ENCODE assay signal across 20 mouse cellular contexts in the genomic region with DNA sequence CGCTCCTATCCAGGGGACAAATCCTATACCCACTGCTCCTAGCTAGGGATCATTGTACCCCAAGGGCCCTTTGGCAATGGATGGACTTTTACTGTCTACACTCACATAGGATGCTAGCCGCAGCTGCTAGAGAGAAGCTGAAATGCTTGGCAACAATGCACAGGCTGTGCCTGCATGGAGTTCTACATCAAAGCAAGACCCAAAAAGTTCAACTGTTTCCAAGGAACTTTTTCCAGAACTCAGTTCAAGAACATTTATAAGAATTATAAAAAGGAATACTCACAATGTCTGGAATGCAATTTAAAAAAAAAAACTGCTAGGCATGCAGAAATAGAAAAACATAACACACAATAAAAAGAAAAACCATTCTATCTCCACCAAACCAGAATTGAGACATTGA.
DNase-seq lines count a peak whose midpoint lies in the region; ATAC-seq and TF ChIP-seq lines count a peak whose summit lies in the region.
"Had no signal": no experiment of that assay in that cellular context is flagged by ENCODE, and none has a peak within 500 bp of the region (broad histone marks: within the 10 kb centered on the region; RNA-seq: fewer than 3 reads in every experiment).

No protein-coding gene starts in this region.

- no peak overlapping the region for H3K9ac ChIP-seq in heart, embryonic 11.5 days (ENCODE audit: low read depth, low read length)
- no peak overlapping the region for H3K9ac ChIP-seq in limb, embryonic 14.5 days (ENCODE audit: low read depth, low read length, severe bottlenecking)
- H3K9ac ChIP-seq: embryonic facial prominence, embryonic 12.5 days; forebrain, embryonic 13.5 days; hindbrain, embryonic 15.5 days; limb, embryonic 13.5 days; liver, embryonic 14.5 days; midbrain, embryonic 12.5 days had no signal

- H3K4me1 ChIP-seq in heart, embryonic 11.5 days (ENCODE audit: control insufficient read depth, insufficient read depth, low read length) = no peaks in the 10 kb centered on the region; the same call in 1 of the 2 replicates
- no peaks in the 10 kb centered on the region for H3K4me1 ChIP-seq in limb, embryonic 14.5 days (ENCODE audit: control insufficient read depth, insufficient read depth, low read length)
- H3K4me1 ChIP-seq in limb, embryonic 10.5 days = no peaks in the 10 kb centered on the region
- H3K4me1 ChIP-seq in embryonic fibroblast, embryonic 13.5 days (ENCODE audit: control insufficient read depth, insufficient read depth, low read length) = no peaks in the 10 kb centered on the region
- H3K4me1 ChIP-seq: embryonic facial prominence, embryonic 12.5 days; forebrain, embryonic 13.5 days; heart, embryonic 10.5 days; hindbrain, embryonic 15.5 days; midbrain, embryonic 12.5 days had no signal

- peak; percentile 19 for DNase-seq in heart, adult 11 months
- DNase-seq in limb, embryonic 14.5 days (ENCODE audit: low spot score) = peak; percentile 20
- no peak for DNase-seq in limb, embryonic 10.5 days (ENCODE audit: low spot score)
- DNase-seq in lung, postnatal 36 days = peak; percentile 22
- DNase-seq in embryo, embryonic 11 days = no peak
- DNase-seq: adrenal gland, postnatal 25 days; cerebellum, adult 9-10 months; layer of hippocampus, postnatal 36 days; right cerebral cortex, postnatal 14 days; spleen, adult 18-20 months had no signal

- no peak overlapping the region for H3K4me3 ChIP-seq in heart, embryonic 11.5 days (ENCODE audit: low read depth, low read length)
- H3K4me3 ChIP-seq in limb, embryonic 14.5 days (replicated peaks; ENCODE audit: low read length) = no peak overlapping the region
- no peak overlapping the region for H3K4me3 ChIP-seq in limb, embryonic 10.5 days
- H3K4me3 ChIP-seq in embryonic fibroblast, embryonic 13.5 days (ENCODE audit: insufficient read depth, low read length) = no peak overlapping the region
- H3K4me3 ChIP-seq: embryonic facial prominence, embryonic 12.5 days; forebrain, embryonic 13.5 days; heart, embryonic 10.5 days; hindbrain, embryonic 15.5 days; limb, embryonic 13.5 days; midbrain, embryonic 12.5 days had no signal

- no peaks in the 10 kb centered on the region for H3K9me3 ChIP-seq in heart, embryonic 11.5 days (replicated peaks; ENCODE audit: control insufficient read depth, low read length)
- H3K9me3 ChIP-seq in limb, embryonic 14.5 days (ENCODE audit: control insufficient read depth, low read length) = no peaks in the 10 kb centered on the region
- H3K9me3 ChIP-seq in limb, embryonic 10.5 days (replicated peaks) = no peaks in the 10 kb centered on the region
- H3K9me3 ChIP-seq: forebrain, embryonic 13.5 days; heart, embryonic 10.5 days; hindbrain, embryonic 15.5 days; limb, embryonic 13.5 days; midbrain, embryonic 12.5 days had no signal

- 88% methylated on average over 2 of the region's 2 CpGs for WGBS in heart, embryonic 11.5 days (ENCODE audit: insufficient replicate concordance)
- 83% methylated on average over 2 of the region's 2 CpGs for WGBS in limb, embryonic 14.5 days
- over 99% methylated on average over 2 of the region's 2 CpGs for WGBS in limb, embryonic 10.5 days

- TF ChIP-seq CTCF in embryonic fibroblast, embryonic 13.5 days (IDR thresholded peaks at IDR 0.05; ENCODE audit: borderline replicate concordance, insufficient read depth, low read length) = no peak

- no peak for ATAC-seq in heart, embryonic 11.5 days (replicated peaks; ENCODE audit: insufficient number of reproducible peaks, low FRiP score, low TSS enrichment)
- no peak for ATAC-seq in limb, embryonic 14.5 days (ENCODE audit: low FRiP score, low read depth)
- ATAC-seq: CD4-positive, CD25-positive, alpha-beta regulatory T cell, adult 4 months; forebrain, embryonic 13.5 days had no signal

- H3K36me3 ChIP-seq in heart, embryonic 11.5 days (ENCODE audit: control insufficient read depth, insufficient read depth, low read length) = no peaks in the 10 kb centered on the region
- no peaks in the 10 kb centered on the region for H3K36me3 ChIP-seq in limb, embryonic 14.5 days (ENCODE audit: control insufficient read depth, insufficient read depth, low read length)
- H3K36me3 ChIP-seq in limb, embryonic 10.5 days = no peaks in the 10 kb centered on the region
- H3K36me3 ChIP-seq: embryonic facial prominence, embryonic 12.5 days; heart, embryonic 10.5 days; hindbrain, embryonic 15.5 days; limb, embryonic 13.5 days; midbrain, embryonic 12.5 days had no signal

- TF ChIP-seq POLR2A in limb, embryonic 14.5 days (IDR thresholded peaks at IDR 0.05; ENCODE audit: borderline replicate concordance, extremely low read depth, insufficient read depth, insufficient read length) = no peak
- TF ChIP-seq POLR2A in embryonic fibroblast, embryonic 13.5 days (IDR thresholded peaks at IDR 0.05; ENCODE audit: low read depth, low read length) = no peak

- H3K27ac ChIP-seq in heart, embryonic 11.5 days (ENCODE audit: low read depth, low read length) = no peak overlapping the region
- H3K27ac ChIP-seq in limb, embryonic 14.5 days (replicated peaks; ENCODE audit: low read depth, low read length) = no peak overlapping the region
- no peak overlapping the region for H3K27ac ChIP-seq in limb, embryonic 10.5 days
- 0 out of 2 replicates have a peak overlapping the region, but pooled peaks have one; percentile 3 for H3K27ac ChIP-seq in embryonic fibroblast, embryonic 13.5 days (ENCODE audit: insufficient read depth, low read length)
- H3K27ac ChIP-seq: embryonic facial prominence, embryonic 12.5 days; forebrain, embryonic 13.5 days; heart, embryonic 10.5 days; hindbrain, embryonic 15.5 days; limb, embryonic 13.5 days; liver, embryonic 14.5 days; midbrain, embryonic 12.5 days had no signal

- H3K27me3 ChIP-seq in heart, embryonic 11.5 days (ENCODE audit: control insufficient read depth, insufficient read depth, low read length) = no peaks in the 10 kb centered on the region
- H3K27me3 ChIP-seq in limb, embryonic 14.5 days (ENCODE audit: control insufficient read depth, insufficient read depth, low read length) = no peaks in the 10 kb centered on the region
- no peaks in the 10 kb centered on the region for H3K27me3 ChIP-seq in limb, embryonic 10.5 days (ENCODE audit: low read depth, poor library complexity, severe bottlenecking)
- H3K27me3 ChIP-seq: embryonic facial prominence, embryonic 12.5 days; forebrain, embryonic 13.5 days; hindbrain, embryonic 15.5 days; limb, embryonic 13.5 days; midbrain, embryonic 12.5 days had no signal

- H3K4me2 ChIP-seq in heart, embryonic 11.5 days = no peak overlapping the region
- no peak overlapping the region for H3K4me2 ChIP-seq in limb, embryonic 14.5 days (replicated peaks; ENCODE audit: low read depth, low read length, severe bottlenecking)
- H3K4me2 ChIP-seq: embryonic facial prominence, embryonic 12.5 days; forebrain, embryonic 13.5 days; hindbrain, embryonic 15.5 days; limb, embryonic 13.5 days; midbrain, embryonic 12.5 days had no signal

Comparison
In these comparisons a context has a peak if more than half of its experiments do, and no peak if none do; other contexts are left out.
1. DNase-seq: peak in heart, adult 11 months (single experiment), limb, embryonic 14.5 days (single experiment) and lung, postnatal 36 days (single experiment); none in limb, embryonic 10.5 days (single experiment) and embryo, embryonic 11 days (single experiment).